Mouse (Mus musculus): ENCODE measurements at regions not wholly inside any gene's neighbourhood (a gene's known extent, or its start where the extent isn't known, plus 50 kb on each side); places are given as distances from the start of the nearest gene placed in this dataset.

- no peak for TF ChIP-seq CTCF (IDR thresholded peaks at IDR 0.05)
- TF ChIP-seq EP300 (IDR thresholded peaks at IDR 0.05): no peak
Measured at GRCm38 (mm10) chr6:51088641-51089372, 343.7 kb upstream of the Nfe2l3 start.

All from lung, postnatal 0 days (tissue).